Mouse (Mus musculus): ENCODE data around the gene Ghrhr.

Gene Ghrhr
- long read RNA-seq, experiment 1, result 0 reads
- long read RNA-seq, experiment 2, result 0 reads

DNA sequence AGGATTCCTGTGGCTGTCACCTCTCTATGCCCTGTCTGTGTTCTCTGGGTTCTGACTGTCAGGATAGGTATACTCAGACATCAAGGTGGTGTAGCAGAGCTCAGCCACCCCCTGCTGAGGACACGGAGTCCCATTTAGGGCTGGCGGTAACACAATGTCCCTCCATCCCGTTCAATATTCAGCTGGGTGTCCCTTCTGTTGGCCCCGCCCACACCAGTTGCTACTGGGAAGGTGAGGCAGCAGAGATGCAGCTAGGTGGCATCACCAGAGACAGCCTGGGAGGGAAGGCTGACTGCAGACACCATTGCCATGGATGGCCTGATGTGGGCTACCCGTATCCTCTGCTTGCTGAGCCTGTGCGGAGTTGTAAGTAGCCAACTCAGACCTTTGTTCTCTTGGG lies at the start of gene Ghrhr:
Ghrhr (plus strand) TSS at position 220 of the 400 bp plus-strand sequence.
- intact Hi-C loops (cut with DNase I), result no loop called here

DNA sequence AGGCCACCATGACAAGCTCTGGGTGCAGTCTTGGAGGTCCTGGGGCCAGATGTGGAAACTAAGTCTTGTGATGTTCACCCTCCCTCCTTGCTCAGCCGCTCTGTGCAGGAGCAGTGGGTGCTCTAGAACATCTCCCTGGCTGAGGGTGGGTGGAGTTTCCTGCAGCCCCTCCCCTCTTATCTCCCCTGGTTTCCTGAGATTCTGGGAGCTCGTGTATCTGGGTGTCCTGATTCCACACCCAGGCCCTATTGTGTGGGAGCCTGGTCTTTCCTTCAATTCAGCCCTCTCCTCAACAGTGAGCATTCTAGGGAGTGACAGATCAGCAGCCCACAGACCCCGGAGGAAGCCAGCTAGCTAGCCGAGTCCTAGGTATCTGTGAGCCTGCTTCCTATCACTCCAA lies 49.8 kb upstream of the Ghrhr start:
- intact Hi-C loops (cut with DNase I), result no loop called here

DNA sequence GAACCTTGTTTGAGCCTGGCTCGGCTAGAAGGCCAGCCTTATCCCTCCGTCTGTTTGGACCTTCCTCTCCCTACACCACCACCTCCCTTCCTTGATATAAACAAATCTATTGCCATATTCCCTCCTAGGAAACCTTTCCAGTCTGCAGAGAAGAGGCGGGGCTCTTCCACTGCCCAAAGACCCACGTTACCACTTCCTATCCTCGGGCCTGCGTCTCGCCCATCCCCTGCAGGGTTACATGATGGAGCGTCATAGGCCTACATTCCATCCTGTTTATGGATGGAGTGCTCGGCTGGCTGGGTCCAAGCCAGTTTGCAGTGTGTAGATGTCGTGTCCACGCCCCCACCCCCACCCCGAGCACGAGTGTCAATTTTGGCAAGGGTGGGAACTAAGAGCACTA lies 48.8 kb upstream of the Ghrhr start:
- intact Hi-C loops (cut with DNase I), result no loop called here

GRCm38 (mm10) chr6:55328179-55328578 lies 47.9 kb upstream of the Ghrhr start:
- intact Hi-C loops (cut with DNase I), result no loop called here

DNA sequence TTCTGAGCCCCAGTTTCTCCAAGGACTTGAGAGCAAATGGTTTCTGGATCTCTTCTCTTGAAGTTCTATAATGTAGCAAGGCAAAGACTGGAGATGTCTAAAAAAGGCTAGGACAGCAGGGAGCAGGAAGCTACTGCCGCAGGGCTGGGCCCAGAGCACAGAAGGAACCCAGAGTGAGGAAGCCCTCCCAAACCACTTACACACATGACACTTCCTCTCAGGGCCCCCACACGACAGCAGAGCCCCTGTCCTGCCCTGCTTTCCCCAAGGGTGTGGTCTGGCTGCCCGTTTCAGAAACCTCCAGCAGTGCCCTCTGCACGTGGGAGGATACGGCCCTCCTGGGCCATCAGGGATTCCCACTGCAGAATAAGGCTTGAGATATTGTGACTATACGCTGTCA lies 44.8 kb upstream of the Ghrhr start:
- intact Hi-C loops (cut with DNase I), result no loop called here

- intact Hi-C loops (cut with DNase I), result no loop called here
Measured at GRCm38 (mm10) chr6:55332100-55332772, 43.9 kb upstream of the Ghrhr start.

- intact Hi-C loops (cut with DNase I), result no loop called here
Measured at GRCm38 (mm10) chr6:55332773-55333109, 43.4 kb upstream of the Ghrhr start.

GRCm38 (mm10) chr6:55335989-55336514 lies 40.0 kb upstream of the Ghrhr start, which contains the start of gene Aqp1:
Gene Aqp1 (plus strand): TSS chr6:55336432.
- intact Hi-C loops (cut with DNase I), result no loop called here

- intact Hi-C loops (cut with DNase I), result no loop called here
Measured at GRCm38 (mm10) chr6:55337242-55337641, 38.9 kb upstream of the Ghrhr start.

- intact Hi-C loops (cut with DNase I), result no loop called here
Measured at GRCm38 (mm10) chr6:55338077-55338476, 38.0 kb upstream of the Ghrhr start.

DNA sequence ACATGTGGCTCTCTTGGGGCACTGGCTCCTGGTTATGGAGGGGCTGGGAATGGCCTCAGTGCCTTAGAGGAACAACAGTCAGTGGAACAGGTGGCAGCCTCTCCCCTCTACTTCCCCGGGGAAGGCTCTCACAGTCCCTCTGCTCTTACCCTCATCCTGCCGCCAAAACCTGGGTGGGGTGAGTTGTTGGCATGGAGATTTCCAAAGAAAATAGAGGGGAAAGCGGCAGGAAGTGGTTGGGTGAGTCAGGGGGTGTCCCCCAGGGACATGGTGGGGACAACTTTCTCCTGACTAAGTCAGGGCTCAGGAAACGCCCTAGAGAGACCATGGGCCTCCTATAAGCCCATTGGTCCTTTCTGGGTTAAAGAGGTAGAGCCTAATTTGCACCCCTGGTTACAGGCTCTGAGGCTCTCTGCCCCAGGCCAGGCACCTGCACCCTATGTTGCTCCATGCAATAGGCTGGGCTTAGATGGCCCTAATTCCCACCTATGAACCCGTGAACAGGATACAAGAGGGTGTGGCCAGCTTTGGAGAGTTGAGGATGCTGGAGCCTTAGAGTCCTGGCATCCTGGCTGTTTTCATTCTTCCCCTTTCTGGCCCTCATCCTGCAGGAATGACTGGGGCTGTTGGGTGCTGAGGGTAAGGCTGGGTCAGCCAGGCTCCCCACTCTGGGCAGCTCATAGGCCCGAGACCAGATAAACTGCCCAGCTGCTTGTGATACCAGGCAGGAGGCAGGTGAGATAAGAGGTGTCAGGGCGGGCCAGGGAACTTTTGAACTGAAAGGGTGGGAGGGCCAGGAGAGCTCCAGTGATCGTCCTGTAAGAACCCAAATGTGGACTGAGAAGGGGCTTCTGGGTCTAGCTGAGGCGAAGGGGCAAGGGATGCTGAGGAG lies 36.9 kb upstream of the Ghrhr start:
- intact Hi-C loops (cut with DNase I), result no loop called here

DNA sequence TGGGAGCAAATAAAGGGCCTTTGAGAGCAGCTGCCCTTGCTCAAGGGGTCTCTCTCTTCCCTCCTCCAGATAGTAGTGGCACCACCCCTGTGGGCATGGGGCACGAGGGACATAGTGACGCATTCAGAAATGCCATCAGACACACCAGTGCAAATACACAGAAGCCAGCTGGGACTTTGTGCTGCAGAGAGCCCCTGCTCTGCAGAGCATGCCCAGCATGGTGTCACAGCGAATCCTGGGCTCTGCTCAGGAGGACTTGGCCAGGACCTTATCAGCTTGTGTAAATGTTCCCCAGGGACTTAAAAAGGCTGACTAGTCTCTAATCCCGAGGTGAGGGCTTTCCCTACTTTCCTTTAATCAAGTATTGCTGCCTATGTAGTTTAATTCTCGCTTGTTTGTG lies 34.4 kb upstream of the Ghrhr start:
- intact Hi-C loops (cut with DNase I), result no loop called here

DNA sequence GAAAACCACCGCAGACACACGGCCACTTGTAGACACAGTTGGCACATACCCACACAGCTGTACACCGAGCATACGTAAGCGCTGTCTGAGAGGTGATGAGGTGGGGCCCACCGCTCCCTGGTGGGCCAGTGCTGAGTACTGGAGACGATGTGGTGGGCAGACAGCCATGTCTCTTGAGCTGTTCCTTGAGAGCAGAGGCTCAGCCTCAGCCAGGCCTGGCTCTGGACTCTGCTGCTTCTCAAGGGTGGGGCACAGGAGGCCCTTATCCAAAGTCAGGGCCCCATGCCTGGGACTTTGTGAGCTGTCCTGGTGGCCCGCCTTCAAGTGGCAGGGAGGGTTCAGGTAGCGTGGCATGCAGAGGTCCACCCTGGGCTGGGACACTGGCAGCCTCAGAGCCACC lies 33.8 kb upstream of the Ghrhr start:
- intact Hi-C loops (cut with DNase I), result no loop called here

DNA sequence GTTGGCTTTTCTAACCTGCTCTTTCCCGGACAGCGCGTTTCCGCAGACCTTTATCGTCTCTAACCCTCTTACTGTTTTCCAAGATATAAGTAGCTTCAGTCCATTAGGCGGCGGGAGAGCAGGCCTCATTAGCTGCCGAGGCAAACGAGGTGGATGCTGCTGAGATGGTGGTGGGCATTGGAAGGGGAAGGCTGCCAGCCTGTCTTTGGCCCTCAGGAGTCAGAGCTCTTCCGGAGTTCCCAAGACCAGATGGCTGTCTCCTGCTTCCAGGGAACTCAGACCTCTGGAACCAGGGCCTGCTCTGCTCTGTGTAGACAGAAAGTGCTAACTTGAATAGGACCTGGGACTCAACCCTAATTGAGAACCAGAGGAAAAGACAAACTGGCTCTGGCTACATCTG lies 32.6 kb upstream of the Ghrhr start:
- intact Hi-C loops (cut with DNase I), result no loop called here

DNA sequence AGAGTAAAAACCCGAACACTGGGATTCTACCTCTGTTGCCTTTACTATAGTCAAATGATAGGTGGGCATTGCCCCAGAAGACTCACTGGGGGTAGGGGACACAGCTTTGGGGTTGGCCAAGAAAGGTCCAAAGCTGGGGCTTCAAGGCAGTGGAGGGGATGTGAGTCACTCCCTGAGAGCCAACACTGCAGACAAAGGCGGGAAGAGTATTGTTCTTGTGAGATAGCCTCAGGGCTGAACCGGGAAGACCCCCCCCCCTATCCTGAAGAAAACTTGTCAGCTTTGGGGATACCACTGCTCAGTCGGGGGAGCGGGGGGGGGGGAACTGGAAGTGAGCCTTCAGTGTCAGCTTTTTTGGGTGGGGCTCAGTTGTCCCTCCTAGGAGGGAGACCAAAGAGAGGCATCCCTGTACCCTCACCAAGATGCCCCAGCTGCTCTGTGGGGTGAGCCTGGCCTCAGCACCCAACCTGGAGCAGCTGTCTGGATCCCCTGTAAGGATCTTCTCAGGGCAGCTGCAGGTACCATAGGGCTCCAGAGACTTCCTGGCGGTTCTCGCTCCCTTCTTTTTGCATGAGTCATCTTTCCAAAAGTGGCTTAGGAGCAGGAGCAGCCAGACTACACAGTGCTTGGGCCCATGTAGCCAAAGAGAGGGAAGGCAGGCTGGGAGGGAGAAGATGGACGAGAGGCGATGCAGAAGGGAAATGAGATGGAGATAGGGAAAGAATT lies 31.6 kb upstream of the Ghrhr start:
- intact Hi-C loops (cut with DNase I), result no loop called here

- intact Hi-C loops (cut with DNase I), result no loop called here
Measured at GRCm38 (mm10) chr6:55345264-55345663, 30.8 kb upstream of the Ghrhr start.

- intact Hi-C loops (cut with DNase I), result no loop called here
Measured at GRCm38 (mm10) chr6:55346491-55346890, 29.6 kb upstream of the Ghrhr start.

DNA sequence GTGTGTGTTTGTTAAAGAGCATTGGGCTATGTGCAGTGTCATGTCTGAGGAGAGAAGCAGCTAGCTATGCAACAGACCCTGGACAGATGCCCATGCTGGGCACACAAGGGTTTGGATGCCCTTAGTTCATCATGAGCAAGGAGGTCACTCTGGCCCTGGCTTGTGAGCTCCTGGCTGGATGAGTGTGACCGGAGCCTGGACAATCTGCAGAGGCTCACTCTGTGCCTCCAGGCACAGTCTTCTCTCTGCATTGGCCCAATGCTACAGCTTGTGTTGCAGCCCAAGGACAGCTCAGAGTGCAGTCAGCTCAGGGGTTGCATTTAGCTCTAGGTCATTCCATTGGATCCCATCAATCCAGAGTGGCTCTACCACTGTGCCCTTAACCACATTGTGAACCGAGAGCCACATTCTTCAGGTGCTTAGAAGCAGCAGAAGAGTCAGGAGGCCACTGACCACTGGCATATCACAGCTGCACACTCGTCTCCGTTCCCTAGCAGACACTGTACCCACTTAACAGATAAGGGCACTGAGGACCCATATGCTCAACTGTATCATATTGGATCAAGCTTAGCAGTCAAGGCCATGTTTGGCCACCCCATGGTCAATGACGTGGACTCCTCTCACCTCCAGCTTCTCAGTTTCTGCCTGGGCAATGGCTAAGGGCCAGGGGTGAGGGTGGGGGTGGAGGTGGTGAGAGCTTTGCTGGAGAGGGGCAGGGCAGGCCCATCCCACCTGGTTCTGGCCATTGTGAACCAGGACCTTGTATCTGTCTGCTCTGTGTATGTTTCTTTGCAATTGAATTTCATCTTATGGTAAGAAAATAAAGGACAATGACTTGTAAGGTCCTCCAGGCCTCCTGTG lies 28.2 kb upstream of the Ghrhr start:
- intact Hi-C loops (cut with DNase I), result no loop called here

- intact Hi-C loops (cut with DNase I), result no loop called here
Measured at GRCm38 (mm10) chr6:55349231-55349630, 26.9 kb upstream of the Ghrhr start.

GRCm38 (mm10) chr6:55350383-55350952 lies 25.6 kb upstream of the Ghrhr start:
- intact Hi-C loops (cut with DNase I), result no loop called here
